Mouse (Mus musculus) MEL (cell line): Measurements from ENCODE around the gene AC124108.1.

Source experiments
- CTCF ChIP-seq, 3 experiments: IDR thresholded peaks in 2 of 3; conservative IDR thresholded peaks in 1 of 3; 2 replicates each; pipeline ENCODE4 v1.5.1; 2011 to 2012; ENCODE audit warnings: low read length in 3 of 3, low read depth in 2 of 3, mild to moderate bottlenecking in 2 of 3, improper control_type of control experiment in 1 of 3, inconsistent platforms in 1 of 3, mixed read lengths in 1 of 3, moderate library complexity in 1 of 3; ENCODE audit not compliant: control insufficient read depth in 1 of 3, insufficient read depth in 1 of 3, poor library complexity in 1 of 3, severe bottlenecking in 1 of 3
- EP300 ChIP-seq, 2 experiments: IDR thresholded peaks; 2 replicates each; pipeline ENCODE4 v1.6.1; 2011; ENCODE audit warnings: improper control_type of control experiment in 2 of 2, low read length in 2 of 2, low read depth in 1 of 2, mild to moderate bottlenecking in 1 of 2
- GATA1 ChIP-seq: IDR thresholded peaks from 2 replicates; pipeline ENCODE4 v1.6.1; 2011; ENCODE audit warnings: low read depth, low read length, improper control_type of control experiment
- TAL1 ChIP-seq: IDR thresholded peaks from 2 replicates; pipeline ENCODE4 v1.6.1; 2012; ENCODE audit warnings: mild to moderate bottlenecking, inconsistent platforms, low read length, moderate library complexity, mixed read lengths
- ZKSCAN1 ChIP-seq: IDR thresholded peaks from 2 replicates; pipeline ENCODE4 v1.6.1; 2012; ENCODE audit warnings: low read depth, mild to moderate bottlenecking, inconsistent platforms, low read length, improper control_type of control experiment, moderate library complexity

DNA sequence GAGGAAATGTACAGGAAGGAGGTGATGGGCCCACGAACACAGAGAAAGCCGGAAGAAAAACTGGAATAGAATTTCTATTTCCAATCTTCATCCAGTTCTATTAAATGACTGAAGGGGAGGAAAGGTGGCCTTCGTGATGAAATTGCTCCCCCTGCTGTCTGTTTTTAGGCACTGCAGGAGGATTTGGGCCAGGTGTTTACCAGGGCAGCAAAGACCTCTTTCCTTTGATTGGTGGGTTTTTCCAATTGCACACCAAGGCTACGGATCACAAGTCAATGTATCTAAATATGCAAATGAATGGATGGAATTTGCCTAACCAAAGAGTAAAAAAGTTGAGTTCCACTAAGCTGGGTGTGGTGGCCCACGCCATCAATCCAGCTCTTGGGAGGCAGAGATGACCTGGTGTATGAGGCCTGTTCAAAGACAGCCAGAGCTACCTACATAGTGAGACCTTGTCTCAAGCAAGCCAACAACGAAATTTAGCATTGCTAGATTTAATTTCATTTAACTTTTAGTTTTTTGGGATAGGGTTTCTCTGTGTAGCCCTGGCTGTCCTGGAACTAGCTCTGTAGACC lies 46.4 kb downstream of the AC124108.1 start:
- no peak for TF ChIP-seq ZKSCAN1
- TF ChIP-seq GATA1: no peak
- TF ChIP-seq CTCF (IDR thresholded peaks at IDR 0.05 in 2 of 3, conservative IDR thresholded peaks at IDR 0.05 in 1 of 3; ENCODE audit: control insufficient read depth in 1 of 3, insufficient read depth in 1 of 3, low read depth in 2 of 3, low read length in 3 of 3, poor library complexity in 1 of 3, severe bottlenecking in 1 of 3): peak; percentile 81 to 94 (median 83)
- TF ChIP-seq EP300 (IDR thresholded peaks at IDR 0.05; ENCODE audit: low read depth in 1 of 2, low read length in 2 of 2): no peak
- TF ChIP-seq TAL1: no peak
